Mouse (Mus musculus): ENCODE measurements around the gene Nudt12. TPM values are rescaled to one million over a fixed set of nuclear protein-coding genes. Genes with fewer than 3 reads are reported as not detected.

Nudt12 gene
- polyA plus RNA-seq (2015; fragmentation: Illumina TruSeq; extraction: RNeasy Lipid Tissue Mini Kit (QIAGEN cat#74804); ENCODE audit: insufficient read depth, low replicate concordance) = 1.2 TPM

DNA sequence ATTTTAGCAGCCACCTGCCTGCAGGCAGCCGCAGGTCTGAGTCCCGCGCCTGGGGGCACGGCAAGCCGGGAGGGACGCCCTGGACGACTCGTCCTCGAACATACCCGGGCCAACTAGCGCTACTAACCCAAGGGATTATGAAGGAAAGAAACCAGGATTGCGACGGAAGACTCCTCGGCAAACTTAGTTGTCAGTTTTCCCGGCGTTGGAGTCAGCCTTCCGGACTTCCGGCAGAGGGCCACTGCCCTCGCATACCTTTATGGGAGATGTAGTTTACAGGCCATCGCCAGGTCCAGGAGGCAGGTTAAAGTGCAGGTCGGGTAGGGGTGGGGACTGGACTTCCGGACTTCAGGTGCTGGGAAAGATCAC, at the start of gene Nudt12:
Nudt12 (minus strand) TSS at position 282 of the 369 bp plus-strand sequence.

DNA sequence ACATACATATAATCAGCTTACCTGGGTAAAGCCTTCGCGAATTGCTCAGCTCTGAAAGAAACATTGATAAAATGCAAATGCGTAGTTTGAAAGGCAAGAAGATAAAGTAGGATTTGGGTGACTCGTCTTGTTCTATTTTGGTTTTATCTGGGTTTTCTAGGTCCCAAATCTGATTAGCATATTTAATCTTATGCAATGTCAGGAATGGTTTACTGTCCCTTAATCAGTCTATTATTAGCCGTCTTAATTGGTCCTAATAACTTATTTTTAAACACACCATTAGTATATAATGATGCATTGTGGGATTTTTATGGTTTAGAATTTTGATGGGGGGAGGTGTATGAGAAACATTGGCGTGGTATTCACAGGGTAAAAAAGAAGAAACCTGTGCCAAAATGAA, 21.9 kb downstream of the Nudt12 start, which contains the start of gene Pdzph1:
Pdzph1 (minus strand) TSS at position 101 of the 400 bp plus-strand sequence.

Other genes with a start within 250 kb of the Nudt12 start
- not detected for gene Pdzph1, start 22.0 kb downstream of the Nudt12 start, polyA plus RNA-seq (2015; fragmentation: Illumina TruSeq; extraction: RNeasy Lipid Tissue Mini Kit (QIAGEN cat#74804); ENCODE audit: insufficient read depth, low replicate concordance)